Mouse (Mus musculus) gastrocnemius, postnatal 14 days (tissue): ENCODE results near the gene Cwc22. TPM values are rescaled to one million over a fixed set of nuclear protein-coding genes. Genes with fewer than 3 reads are reported as not detected.
A peak's percentile ranks its signal among the peaks of the same experiment; 100 is the strongest.
"Not testable (repeated sequence)": the region's sequence is repeated elsewhere in the genome, so short reads cannot be mapped to it uniquely, and the experiment has no call there.

Source experiments
- DNase-seq: peaks from one replicate; pipeline ENCODE4 v3.0.0; 2021; ENCODE audit warnings: mixed read lengths
- intact Hi-C: fragments of 180-260 bp; cut with DNase I; formaldehyde crosslinking; loops from one replicate; pipeline ENCODE4 v1.15.1; 2025; ENCODE audit warnings: low total_unique reads
- total RNA-seq, 2 experiments: library from RNA; stranded (reverse); gene quantifications; 2 replicates each; pipeline ENCODE4 v1.2.3; 2021

Cwc22 gene
- total RNA-seq, 2 experiments from 2014 or later = 12.8 to 13.8 TPM

DNA sequence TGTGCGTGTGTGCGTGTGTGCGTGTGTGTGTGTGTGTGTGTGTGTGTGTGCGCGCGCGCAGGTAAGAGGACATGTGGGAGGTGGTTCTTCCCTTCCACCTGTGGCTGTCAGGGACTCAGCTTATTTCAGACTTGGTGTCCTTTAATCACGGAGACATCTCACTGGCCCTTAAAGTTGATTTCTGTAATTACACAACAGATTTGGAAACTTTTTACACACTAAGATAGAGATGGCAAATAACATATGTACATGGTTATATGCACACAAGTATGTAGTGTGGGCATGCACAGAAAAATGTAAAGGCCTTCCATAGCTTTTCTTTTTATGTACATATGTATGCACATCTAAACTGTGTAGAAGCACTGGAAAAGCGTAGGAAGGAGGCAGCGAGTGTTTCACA, 41.7 kb downstream of the Cwc22 start:
- no peak for DNase-seq
- intact Hi-C loops = no loop called here

DNA sequence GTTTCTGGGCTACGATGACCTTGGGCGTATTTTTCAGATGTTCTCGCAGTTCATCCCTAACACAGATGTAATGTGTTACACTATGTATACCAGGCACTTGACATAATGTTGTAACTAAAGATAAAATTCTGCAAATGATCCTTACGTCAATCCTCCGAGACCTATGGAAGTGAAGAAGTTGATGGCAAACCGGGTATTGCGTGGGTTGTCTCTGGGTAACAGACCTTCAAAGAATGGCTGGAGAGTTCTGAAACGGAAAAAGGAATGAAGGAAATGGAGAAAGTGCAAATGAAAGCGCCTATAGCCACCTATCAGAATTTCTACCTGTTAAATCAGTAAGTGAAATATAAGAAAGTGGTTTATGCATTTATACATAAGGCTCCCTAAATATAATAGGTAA, 42.2 kb downstream of the Cwc22 start:
- intact Hi-C loops = no loop called here
- DNase-seq = no peak

DNA sequence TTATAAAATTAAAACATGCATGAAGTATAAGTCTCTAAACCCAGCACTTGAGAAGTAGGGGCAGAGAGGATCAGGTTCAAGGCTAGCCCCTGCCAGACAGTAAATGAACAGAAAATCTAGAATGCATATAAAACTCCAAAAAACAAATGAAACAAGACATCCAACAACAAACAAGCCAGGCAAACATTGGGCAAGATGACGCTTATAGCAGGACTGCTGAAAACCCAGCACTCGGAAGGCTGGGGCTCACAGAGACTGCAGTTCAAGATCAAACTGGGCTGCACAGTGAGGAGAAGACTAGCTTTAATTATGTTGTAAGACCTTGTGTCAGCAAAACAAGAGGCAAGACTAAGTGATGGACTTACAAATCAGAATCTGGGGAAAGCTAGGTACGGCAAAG, 43.1 kb downstream of the Cwc22 start:
- intact Hi-C loops = no loop called here
- DNase-seq = no peak

DNA sequence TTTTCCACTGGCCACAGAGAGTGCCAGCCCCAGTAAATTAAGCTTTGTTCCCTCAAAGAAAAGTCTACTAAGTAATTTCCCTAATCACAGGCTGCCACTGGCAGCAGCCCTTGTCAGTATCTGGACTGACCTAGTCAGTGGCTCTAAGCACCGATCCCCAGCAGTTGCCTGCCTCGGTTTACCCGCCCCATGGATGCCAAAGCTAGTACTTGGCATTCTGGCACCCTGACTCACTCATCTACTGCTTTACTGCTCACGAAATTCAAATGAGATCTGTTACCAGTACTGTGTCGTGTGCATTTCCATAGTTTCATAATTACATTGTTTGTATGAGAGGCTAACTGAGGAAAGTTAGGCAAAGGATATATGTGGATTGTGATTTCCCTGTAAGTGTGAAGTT, 44.9 kb downstream of the Cwc22 start:
- DNase-seq = no peak
- intact Hi-C loops = no loop called here

DNA sequence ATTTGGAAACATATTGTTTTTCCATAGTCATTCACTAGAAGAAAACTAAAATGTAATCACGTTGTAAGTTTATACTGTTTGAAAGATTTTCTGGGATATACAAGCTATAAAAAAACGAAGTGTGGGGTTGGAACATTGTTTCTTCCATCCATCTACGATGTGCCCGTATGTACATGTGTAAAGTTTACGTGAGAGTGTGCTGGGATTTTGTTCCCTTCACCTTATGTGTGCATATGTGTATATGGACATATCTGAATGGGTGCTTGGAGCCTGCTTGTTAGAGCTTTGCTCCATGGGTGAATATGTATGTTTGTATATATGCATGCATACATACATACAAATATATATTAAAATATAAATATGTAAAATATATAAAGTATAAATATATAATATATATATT, 45.4 kb downstream of the Cwc22 start:
- intact Hi-C loops = no loop called here
- no peak for DNase-seq

DNA sequence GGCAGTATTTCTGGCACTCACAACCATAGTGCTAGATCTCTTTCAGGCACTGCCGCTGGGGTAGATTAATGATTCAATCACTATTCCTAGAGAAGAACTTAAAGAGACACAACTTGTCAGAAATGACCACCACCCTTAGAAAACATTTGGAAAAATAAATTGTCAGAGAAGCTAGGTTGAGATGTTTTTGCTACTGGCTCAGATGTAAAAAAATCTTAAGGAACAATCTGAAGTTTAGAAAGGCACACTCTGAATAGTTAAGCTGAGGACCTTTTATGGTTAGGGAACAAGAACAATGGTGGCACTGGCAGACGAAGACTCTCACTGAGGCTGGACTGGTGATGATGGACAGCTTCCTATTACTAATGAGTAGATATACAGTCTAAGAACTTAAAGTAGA, 46.1 kb downstream of the Cwc22 start:
- no peak for DNase-seq
- intact Hi-C loops = no loop called here

DNA sequence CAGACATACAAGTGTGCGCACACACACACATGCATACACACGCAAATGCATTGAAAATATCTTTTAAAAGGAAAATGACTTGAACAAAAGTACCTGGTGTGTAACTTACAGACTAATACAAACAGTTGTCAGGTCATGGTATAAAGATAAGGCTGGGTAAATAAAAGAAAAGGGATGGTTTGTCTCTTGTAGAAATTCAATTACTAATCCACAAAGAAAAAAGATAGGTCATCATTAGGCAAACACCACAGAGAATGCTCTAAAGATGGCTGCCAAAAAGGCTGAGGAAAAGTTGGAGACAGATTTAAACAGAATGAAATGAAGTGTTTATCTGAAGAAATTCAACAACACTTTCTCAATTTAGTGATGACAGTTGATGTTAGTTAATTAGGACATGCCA, 47.7 kb downstream of the Cwc22 start:
- intact Hi-C loops = no loop called here

DNA sequence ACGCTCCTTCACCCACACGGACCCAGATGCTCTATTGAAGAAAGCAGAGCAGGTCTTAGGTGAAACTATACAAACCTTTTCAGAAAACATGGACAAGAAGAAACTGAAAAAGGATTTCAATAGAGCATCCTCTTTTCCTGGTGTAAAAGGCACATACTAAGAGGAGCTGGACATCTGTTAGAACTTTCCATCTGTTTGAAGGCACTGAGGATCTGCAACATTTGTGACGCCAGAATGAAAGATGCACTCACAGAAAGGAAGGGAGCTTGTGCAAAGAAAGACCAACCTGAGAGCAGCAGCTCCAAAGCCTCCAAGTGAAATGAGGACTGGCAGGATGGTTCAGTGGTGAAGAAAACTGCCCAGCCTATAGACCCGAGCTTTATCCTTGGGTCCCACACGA, 48.2 kb downstream of the Cwc22 start:
- DNase-seq = no peak
- intact Hi-C loops = no loop called here

More for the DNA sequence above, 47.7 kb downstream of the Cwc22 start:
- DNase-seq = no peak

DNA sequence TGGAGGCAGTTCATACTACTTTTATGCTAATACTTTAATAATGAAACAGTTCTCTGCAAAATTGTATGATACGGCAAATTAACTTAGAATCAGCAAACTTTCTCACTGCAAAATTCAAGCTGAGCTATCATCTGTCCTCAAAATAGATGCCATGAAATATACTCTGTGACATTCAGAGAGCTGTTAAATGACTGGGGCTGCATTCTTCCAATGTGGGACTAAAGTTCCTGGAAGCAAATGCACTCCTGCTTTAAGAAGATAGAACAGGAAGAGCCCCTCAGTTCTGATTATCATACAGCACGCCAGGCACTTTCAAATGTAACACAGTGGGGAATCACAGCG, 48.6 kb downstream of the Cwc22 start:
- intact Hi-C loops = no loop called here
- no peak for DNase-seq

DNA sequence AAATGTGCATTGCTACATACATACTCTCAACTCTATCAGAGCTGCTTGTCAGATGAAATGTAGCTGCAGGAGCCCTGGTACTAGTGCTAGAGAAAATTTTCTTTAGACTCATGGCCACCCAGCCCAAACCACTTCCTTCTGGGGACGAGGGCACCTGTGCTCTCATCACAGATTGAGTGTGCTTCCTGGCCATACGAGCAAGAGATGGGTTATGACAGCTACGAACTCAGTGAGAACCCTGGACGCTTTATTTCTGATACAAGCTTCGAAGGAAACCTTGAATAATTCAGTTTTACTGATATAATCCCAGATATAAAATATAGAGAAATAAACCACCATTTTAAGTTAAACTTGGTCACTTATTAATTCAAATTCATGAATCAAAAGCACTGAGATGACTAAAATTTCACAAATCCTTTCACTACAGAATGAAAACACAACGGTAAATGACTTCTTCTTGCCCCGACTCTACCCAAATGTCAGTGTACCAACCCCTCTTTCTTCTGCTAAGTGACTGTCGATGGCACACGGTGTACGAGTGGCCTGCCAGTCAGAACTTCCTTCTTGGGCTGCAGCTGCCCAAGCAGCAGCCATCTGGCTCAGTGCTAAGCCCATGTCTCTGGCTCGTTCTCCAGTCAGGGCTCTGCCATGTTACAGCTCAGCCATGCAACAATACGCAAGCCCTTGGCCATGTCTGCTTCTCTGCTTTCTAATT, 49.2 kb downstream of the Cwc22 start:
- DNase-seq = peak; percentile 46
- intact Hi-C loops = no loop called here

DNA sequence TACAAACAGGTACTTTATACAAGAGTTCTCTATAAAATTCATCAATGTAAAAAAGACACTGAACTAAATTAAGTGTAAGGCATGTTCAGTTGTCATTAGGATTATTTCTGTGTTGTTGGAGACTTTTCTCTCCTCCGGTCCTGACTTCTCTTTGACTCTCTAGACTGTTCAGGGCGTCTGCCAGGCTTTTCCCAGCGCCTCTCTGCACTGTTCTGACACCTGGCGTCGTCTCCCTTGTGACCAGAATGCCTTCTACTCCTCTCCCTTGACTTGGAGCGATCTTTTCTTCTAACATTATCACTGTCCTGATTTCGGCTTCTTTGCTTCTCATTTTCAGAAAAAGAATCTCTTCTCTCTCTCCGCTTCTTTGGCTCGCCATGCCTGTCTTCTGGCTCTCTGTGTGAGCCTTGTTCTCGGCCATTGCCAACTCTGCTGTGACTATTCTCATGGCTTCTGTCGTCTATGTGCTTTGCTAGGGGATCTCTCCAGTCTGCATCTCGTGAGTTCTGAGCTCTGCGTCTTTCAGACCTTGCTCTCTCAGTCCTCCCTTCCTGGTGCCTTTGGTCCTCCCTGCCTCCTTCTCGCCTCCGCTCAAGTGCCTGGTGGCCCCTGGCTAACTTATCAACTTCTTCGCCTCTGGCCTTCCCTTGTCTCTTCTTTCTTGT, 50.1 kb downstream of the Cwc22 start:
- intact Hi-C loops = not testable (repeated sequence)

DNA sequence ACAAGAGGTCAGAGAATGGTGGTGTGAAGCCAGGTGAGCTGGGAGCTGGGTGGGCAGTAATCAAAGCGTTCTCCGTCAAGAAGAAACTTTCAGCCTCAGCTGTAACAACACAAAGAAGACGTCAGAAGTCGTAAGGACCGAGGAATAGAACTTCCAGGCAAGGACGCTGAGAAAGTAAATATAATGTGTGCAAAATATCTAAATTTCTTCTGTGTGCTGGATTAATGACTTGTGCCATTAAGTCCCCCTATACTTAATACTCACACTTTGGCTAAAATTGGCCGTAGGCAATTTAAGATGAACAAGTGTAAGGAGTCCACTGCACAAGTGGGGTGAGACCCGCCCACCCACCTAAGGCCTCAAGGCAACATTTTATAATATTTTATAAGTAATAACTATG, 51.3 kb downstream of the Cwc22 start:
- intact Hi-C loops = no loop called here
- DNase-seq = no peak

More for the DNA sequence above, 50.1 kb downstream of the Cwc22 start:
- not testable (repeated sequence) for DNase-seq

DNA sequence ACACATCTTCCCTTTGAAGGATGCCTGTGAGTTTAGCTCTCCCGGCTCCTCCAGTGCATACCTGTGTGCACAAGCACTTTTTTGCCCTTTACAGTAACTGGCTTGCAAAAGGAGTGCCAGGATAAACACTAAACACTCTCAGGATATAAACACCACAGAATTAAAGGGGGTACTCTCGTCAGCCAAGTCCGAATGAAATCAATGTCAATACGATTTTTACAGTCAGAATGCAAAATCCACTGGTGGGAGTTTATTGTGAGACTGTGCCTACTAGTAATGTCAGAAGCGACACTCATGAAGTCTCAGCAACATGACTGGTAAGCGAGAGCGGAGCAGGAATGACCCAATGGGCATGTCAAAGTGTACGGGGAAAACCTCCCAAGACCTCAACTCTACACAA, 52.7 kb downstream of the Cwc22 start:
- intact Hi-C loops = no loop called here
- DNase-seq = no peak

DNA sequence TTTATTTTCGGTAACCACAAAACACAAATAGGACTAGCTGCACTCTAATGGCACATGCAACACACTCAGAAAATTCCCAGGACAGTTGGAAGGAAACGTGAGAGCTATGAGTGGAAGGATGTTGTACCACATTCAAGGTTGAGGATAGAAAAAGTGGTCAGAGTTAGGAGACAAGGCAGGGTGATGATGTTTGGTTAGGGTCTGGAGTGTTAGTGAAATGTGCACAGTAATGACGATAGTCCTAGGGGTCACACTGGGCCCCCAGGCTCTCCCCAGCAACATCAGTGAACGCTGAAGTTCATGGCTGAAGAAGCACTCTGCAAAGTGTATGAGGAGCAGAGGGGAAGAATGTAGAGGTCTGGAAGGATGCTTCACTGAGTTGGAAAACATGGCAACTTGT, 53.6 kb downstream of the Cwc22 start:
- intact Hi-C loops = no loop called here
- no peak for DNase-seq

DNA sequence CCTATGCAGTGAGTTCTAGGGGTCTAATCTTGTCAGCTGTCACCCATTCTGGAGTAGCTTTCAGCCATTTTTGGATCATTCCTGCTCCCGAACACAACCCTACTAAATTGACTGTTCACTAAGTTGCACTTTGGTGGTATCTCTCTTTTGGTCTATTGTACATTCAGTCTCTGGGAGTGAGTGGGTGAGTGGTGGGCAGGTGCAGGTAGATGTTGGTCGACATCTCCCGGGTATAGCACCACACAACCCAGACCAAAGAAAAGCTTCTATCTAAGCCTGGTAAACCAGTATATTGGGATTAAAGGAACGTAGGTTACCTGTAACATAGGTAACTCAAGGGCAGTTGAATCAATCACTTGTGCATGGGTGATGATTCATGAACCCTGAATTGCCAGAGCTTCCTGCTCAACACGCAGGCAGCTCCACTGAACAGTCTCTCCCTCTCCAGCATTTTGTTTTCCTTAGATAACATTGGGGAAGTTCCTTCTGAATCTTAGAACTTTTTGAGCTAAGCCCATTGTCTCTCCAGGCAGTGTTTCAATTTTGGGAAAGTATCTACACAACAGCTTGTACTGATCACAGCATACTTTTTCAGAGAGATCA, 55.2 kb downstream of the Cwc22 start:
- intact Hi-C loops = no loop called here
- DNase-seq = no peak

DNA sequence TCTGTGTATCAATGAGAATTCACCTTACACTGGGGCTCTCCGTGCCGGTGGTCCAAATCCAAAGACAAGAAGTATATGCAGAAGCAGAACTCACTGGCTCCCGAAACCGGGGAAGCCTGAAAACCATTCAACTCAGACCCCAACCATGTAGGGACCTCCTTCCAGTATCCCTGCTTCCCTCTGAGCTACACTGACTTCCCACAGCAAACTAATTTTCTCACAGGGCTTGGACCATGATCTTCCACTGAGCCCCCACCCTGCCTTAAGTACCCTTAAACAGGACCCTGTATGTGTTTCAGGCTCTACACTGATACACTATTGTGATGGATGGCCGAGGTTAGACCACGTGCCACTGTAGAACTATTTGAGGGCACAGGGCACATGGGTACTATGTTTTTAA, 56.2 kb downstream of the Cwc22 start:
- intact Hi-C loops = no loop called here
- DNase-seq = no peak

DNA sequence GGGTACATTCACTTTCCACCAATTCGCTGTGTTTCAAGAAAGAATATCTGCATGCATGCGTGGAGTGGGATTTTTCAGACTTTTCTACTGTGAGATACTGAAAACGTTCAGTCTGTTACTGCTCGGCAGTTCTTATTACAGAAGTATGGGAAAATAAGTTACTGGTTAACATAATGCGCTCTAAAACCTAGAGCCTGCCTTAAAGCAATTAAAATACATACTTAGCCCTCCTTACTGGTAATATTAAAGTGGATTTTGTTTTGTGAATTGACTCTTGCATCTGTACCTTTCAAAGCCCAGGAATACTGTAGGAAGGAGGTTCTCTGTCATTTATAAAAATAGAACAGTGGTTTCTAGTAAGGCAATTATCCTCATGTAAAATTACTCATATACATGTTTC, 56.8 kb downstream of the Cwc22 start:
- intact Hi-C loops = no loop called here

DNA sequence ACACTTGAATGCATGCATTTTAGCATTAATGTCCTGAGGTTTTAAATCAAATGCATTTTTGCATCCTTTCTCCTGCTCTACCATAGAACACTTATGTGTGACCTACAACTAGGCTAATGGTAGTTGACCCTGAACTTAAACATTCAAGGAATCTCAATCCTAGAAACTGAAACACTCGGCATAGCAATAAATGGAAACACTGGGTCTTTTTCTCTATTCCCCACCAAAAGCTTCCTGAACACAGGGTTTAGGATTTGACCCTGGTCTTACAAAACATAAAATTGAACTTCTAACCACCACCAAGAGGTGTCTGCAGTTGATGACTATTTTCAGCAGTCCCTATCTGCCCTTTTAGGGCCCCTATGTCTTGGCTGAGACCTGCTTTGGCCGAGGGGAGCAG, 57.3 kb downstream of the Cwc22 start:
- no peak for DNase-seq
- intact Hi-C loops = no loop called here

More for the DNA sequence above, 56.8 kb downstream of the Cwc22 start:
- DNase-seq = no peak

DNA sequence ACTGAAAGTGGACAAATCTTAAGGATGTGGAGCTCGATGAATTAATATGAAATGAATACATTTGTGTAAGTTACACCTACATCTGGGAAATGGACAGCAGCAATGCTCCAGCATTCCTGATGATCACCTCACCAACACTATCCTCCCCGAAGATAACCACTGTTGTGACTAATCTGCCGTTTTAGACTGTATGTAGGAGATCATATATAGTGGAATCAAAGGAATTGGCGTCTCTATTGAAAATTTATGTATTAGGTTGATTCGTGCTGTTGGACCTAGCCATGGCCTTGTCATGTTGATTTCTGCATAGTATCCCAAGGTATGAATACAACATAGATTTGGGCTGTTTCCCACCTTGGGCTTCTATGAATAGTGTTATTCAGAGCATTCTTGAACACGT, 58.1 kb downstream of the Cwc22 start:
- intact Hi-C loops = no loop called here
- no peak for DNase-seq

DNA sequence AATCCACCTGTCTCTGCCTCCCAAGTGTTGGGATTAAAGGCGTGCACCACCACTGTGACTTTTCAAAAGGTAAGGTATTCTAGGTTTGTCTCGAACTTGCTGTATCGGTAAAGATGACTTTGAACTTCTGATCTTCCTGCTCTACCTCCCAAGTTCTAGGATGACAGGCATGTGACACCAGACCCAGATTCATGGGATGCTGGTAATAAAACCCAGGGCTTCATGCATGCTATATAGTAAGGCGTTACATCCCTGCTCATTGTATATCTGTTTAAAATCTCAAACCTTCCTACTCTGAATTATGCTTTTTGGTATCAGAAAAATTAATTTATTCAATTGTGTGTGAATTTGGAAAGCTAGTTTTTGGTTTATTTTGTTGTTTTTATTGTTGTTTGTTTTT, 59.0 kb downstream of the Cwc22 start:
- intact Hi-C loops = no loop called here
- DNase-seq = no peak

DNA sequence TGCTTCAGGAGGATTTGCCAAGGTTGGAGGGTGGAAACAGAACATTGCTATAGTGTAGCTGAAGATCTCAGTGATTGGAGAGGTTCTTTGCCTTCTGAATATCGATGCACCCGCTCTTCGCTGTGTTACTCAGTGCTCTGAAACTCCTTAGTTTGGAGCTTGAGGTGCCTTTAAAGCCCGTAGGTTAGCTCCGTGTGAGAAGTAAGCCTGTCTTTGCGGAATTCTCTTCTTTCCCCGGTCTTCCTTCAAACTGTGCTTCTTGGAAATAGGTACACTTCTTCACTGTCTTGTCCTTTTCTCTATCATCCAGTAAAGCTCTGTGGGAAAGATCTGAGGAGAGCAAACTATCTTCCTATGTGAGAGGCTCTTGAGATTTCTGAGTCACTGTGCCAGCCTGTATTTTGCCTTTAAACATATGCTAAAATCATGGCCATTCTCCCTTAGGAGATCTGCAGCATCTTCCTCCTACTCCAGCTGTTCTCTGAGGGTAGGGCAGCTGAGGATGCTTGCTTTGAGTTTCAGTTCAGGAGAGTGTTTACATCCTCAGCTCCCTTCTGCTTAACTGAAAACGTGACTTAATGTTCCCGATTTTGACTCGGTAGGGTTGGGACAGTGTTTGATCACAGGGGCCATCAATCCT, 60.6 kb downstream of the Cwc22 start:
- DNase-seq = no peak
- intact Hi-C loops = no loop called here
